Mouse (Mus musculus): ENCODE data around the gene Art5. TPM values are rescaled to one million over a fixed set of nuclear protein-coding genes. Genes with fewer than 3 reads are reported as not detected.
"Not testable (repeated sequence)": the region's sequence is repeated elsewhere in the genome, so short reads cannot be mapped to it uniquely, and the experiment has no call there.

Art5 gene
- total RNA-seq, 1 experiment = 2.6 TPM

GRCm38 (mm10) chr7:102062203-102062602 is 47.1 kb downstream of the Art5 start:
- TF ChIP-seq MAFK (IDR thresholded peaks at IDR 0.05; ENCODE audit: insufficient read depth, low read depth, low read length) (no peak), ZC3H11A (IDR thresholded peaks at IDR 0.05; ENCODE audit: borderline replicate concordance, low read depth, low read length) (no peak), ZNF384 (IDR thresholded peaks at IDR 0.05; ENCODE audit: low read depth, low read length) (no peak)
- H3K9me3 ChIP-seq (ENCODE audit: control insufficient read depth, insufficient read depth, low read depth, low read length) = no peaks in the 10 kb centered on the region
- no peaks in the 10 kb centered on the region for H3K4me1 ChIP-seq (ENCODE audit: control insufficient read depth in 2 of 2, insufficient read depth in 2 of 2, low read length in 2 of 2, poor library complexity in 1 of 2)
- H3K4me3 ChIP-seq (ENCODE audit: insufficient read depth in 1 of 2, low read depth in 1 of 2, low read length in 2 of 2, poor library complexity in 1 of 2, severe bottlenecking in 1 of 2) = no peak overlapping the region
- DNase-seq (ENCODE audit: low read depth, low spot score) = no peak
- H3K27ac ChIP-seq (ENCODE audit: insufficient read depth, low read depth, low read length, poor library complexity, severe bottlenecking) = no peak overlapping the region
- H3K36me3 ChIP-seq (ENCODE audit: control insufficient read depth, insufficient read depth, low read length, poor library complexity, severe bottlenecking) = peaks cover 2% of the 10 kb centered on the region; the same call in 1 of the 2 replicates
- H3K9ac ChIP-seq (ENCODE audit: insufficient read depth, low read depth, low read length, poor library complexity, severe bottlenecking) = no peak overlapping the region
- in situ Hi-C loops (cut with MboI; ENCODE audit: low sequenced_read_pairs in 2 of 2, unreplicated experiment in 2 of 2) = no loop called here

GRCm38 (mm10) chr7:102061353-102061752 is 47.9 kb downstream of the Art5 start:
- Histone ChIP-seq H3K9ac (ENCODE audit: insufficient read depth, low read depth, low read length, poor library complexity, severe bottlenecking) (no peak overlapping the region), H3K4me3 (ENCODE audit: insufficient read depth in 1 of 2, low read depth in 1 of 2, low read length in 2 of 2, poor library complexity in 1 of 2, severe bottlenecking in 1 of 2) (no peak overlapping the region), H3K4me1 (ENCODE audit: control insufficient read depth in 2 of 2, insufficient read depth in 2 of 2, low read length in 2 of 2, poor library complexity in 1 of 2) (no peaks in the 10 kb centered on the region), H3K27ac (ENCODE audit: insufficient read depth, low read depth, low read length, poor library complexity, severe bottlenecking) (no peak overlapping the region), H3K36me3 (ENCODE audit: control insufficient read depth, insufficient read depth, low read length, poor library complexity, severe bottlenecking) (peaks cover 2% of the 10 kb centered on the region; the same call in 1 of the 2 replicates), H3K9me3 (ENCODE audit: control insufficient read depth, insufficient read depth, low read depth, low read length) (no peaks in the 10 kb centered on the region)
- no peak for DNase-seq (ENCODE audit: low read depth, low spot score)
- in situ Hi-C loops (cut with MboI; ENCODE audit: low sequenced_read_pairs in 2 of 2, unreplicated experiment in 2 of 2) = no loop called here
- no peak for TF ChIP-seq CHD2 (IDR thresholded peaks at IDR 0.05; ENCODE audit: low read depth, low read length)
- no peak for TF ChIP-seq ZC3H11A (IDR thresholded peaks at IDR 0.05; ENCODE audit: borderline replicate concordance, low read depth, low read length)
- TF ChIP-seq HCFC1 (IDR thresholded peaks at IDR 0.05; ENCODE audit: borderline replicate concordance, insufficient read depth, low read length) = no peak
- TF ChIP-seq MAFK (IDR thresholded peaks at IDR 0.05; ENCODE audit: insufficient read depth, low read depth, low read length) = no peak
- no peak for TF ChIP-seq ZNF384 (IDR thresholded peaks at IDR 0.05; ENCODE audit: low read depth, low read length)

GRCm38 (mm10) chr7:102048524-102048923 is 60.8 kb downstream of the Art5 start:
- H3K36me3 ChIP-seq (ENCODE audit: control insufficient read depth, insufficient read depth, low read length, poor library complexity, severe bottlenecking); in situ Hi-C loops (cut with MboI; ENCODE audit: low sequenced_read_pairs in 2 of 2, unreplicated experiment in 2 of 2); H3K27ac ChIP-seq (ENCODE audit: insufficient read depth, low read depth, low read length, poor library complexity, severe bottlenecking); H3K9me3 ChIP-seq (ENCODE audit: control insufficient read depth, insufficient read depth, low read depth, low read length); H3K4me1 ChIP-seq (ENCODE audit: control insufficient read depth in 2 of 2, insufficient read depth in 2 of 2, low read length in 2 of 2, poor library complexity in 1 of 2); H3K9ac ChIP-seq (ENCODE audit: insufficient read depth, low read depth, low read length, poor library complexity, severe bottlenecking); DNase-seq (ENCODE audit: low read depth, low spot score); H3K4me3 ChIP-seq (ENCODE audit: insufficient read depth in 1 of 2, low read depth in 1 of 2, low read length in 2 of 2, poor library complexity in 1 of 2, severe bottlenecking in 1 of 2): not testable (repeated sequence)

Other genes starting within 250 kb of the Art5 start
- 105 and 123 TPM in 2 replicates for gene Anapc15, start 245.8 kb downstream of the Art5 start, total RNA-seq (2012; rRNA removed)
- 536 and 562 TPM in 2 replicates for gene Folr1, start 238.7 kb downstream of the Art5 start, total RNA-seq (2012; rRNA removed)
- gene Lamtor1, start 203.6 kb downstream of the Art5 start, total RNA-seq (2012; rRNA removed) = 90.8 and 106 TPM in 2 replicates
- 1.9 and 3.0 TPM in 2 replicates for gene Tomt, start 203.1 kb downstream of the Art5 start, total RNA-seq (2012; rRNA removed)
- gene Lrrc51, start 175.6 kb downstream of the Art5 start, total RNA-seq (2012; rRNA removed) = 2.6 TPM in 2 replicates
- gene Numa1, start 175.4 kb downstream of the Art5 start, total RNA-seq (2012; rRNA removed) = 91.0 and 95.6 TPM in 2 replicates
- 11.0 and 15.0 TPM in 2 replicates for gene Il18bp, start 90.8 kb downstream of the Art5 start, total RNA-seq (2012; rRNA removed)
- 45.7 and 60.8 TPM in 2 replicates for gene Rnf121, start 44.0 kb downstream of the Art5 start, total RNA-seq (2012; rRNA removed)
- gene Xndc1, start 44.0 kb downstream of the Art5 start, total RNA-seq (2012; rRNA removed) = 32.2 and 43.6 TPM in 2 replicates
- 0.76 and 1.1 TPM in 2 replicates for gene Xntrpc, start 43.8 kb downstream of the Art5 start, total RNA-seq (2012; rRNA removed)
- gene Trpc2, start 26.4 kb downstream of the Art5 start, total RNA-seq (2012; rRNA removed) = 0.36 and 1.3 TPM in 2 replicates
- gene Art1, start 7.7 kb downstream of the Art5 start, total RNA-seq (2012; rRNA removed) = 0.45 and 0.90 TPM in 2 replicates
- gene Chrna10, start 7.3 kb upstream of the Art5 start, total RNA-seq (2012; rRNA removed) = 0.27 and 0.42 TPM in 2 replicates
- 50.5 and 59.4 TPM in 2 replicates for gene Nup98, start 100.7 kb upstream of the Art5 start, total RNA-seq (2012; rRNA removed)
- 24.0 and 30.1 TPM in 2 replicates for gene Pgap2, start 100.7 kb upstream of the Art5 start, total RNA-seq (2012; rRNA removed)
- gene Rhog, start 146.6 kb upstream of the Art5 start, total RNA-seq (2012; rRNA removed) = 3.8 and 4.3 TPM in 2 replicates
- gene Stim1, start 158.3 kb upstream of the Art5 start, total RNA-seq (2012; rRNA removed) = 22.4 and 31.3 TPM in 2 replicates

Measured in ES-E14 (cell line).